Mouse (Mus musculus): ENCODE measurements around the gene Sdk1.
"Not testable (repeated sequence)": the region's sequence is repeated elsewhere in the genome, so short reads cannot be mapped to it uniquely, and the experiment has no call there.

Gene Sdk1

GRCm38 (mm10) chr5:141636406-141636805 lies 395.1 kb downstream of the Sdk1 start:
- DNase-seq (ENCODE audit: low spot score in 2 of 2), result no peak

GRCm38 (mm10) chr5:141637054-141637453 lies 395.8 kb downstream of the Sdk1 start:
- DNase-seq (ENCODE audit: low spot score in 2 of 2), result not testable (repeated sequence)

- DNase-seq (ENCODE audit: low spot score in 2 of 2), result no peak
Measured at GRCm38 (mm10) chr5:141645671-141646070, 404.4 kb downstream of the Sdk1 start.

- DNase-seq (ENCODE audit: low spot score in 2 of 2), result no peak
Measured at GRCm38 (mm10) chr5:141646621-141647020, 405.3 kb downstream of the Sdk1 start.

GRCm38 (mm10) chr5:141649831-141650375 lies 408.6 kb downstream of the Sdk1 start:
- DNase-seq (ENCODE audit: low spot score in 2 of 2), result no peak

- DNase-seq (ENCODE audit: low spot score in 2 of 2), result no peak
Measured at GRCm38 (mm10) chr5:141651690-141652377, 410.5 kb downstream of the Sdk1 start.

GRCm38 (mm10) chr5:141676371-141676770 lies 435.1 kb downstream of the Sdk1 start:
- DNase-seq (ENCODE audit: low spot score in 2 of 2), result no peak

GRCm38 (mm10) chr5:141677034-141677433 lies 435.7 kb downstream of the Sdk1 start:
- DNase-seq (ENCODE audit: low spot score in 2 of 2), result no peak

- no peak for DNase-seq (ENCODE audit: low spot score in 2 of 2)
Measured at GRCm38 (mm10) chr5:141677841-141678240, 436.6 kb downstream of the Sdk1 start.

- no peak for DNase-seq (ENCODE audit: low spot score in 2 of 2)
Measured at GRCm38 (mm10) chr5:141686876-141687420, 445.7 kb downstream of the Sdk1 start.

- peak in 1 of 2 experiments; percentile 49 for DNase-seq (ENCODE audit: low spot score in 2 of 2)
Measured at GRCm38 (mm10) chr5:141689442-141690105, 448.3 kb downstream of the Sdk1 start.

- DNase-seq (ENCODE audit: low spot score in 2 of 2), result peak in 1 of 2 experiments; percentile 38
Measured at GRCm38 (mm10) chr5:141691482-141691975, 450.2 kb downstream of the Sdk1 start.

GRCm38 (mm10) chr5:141693716-141694115 lies 452.4 kb downstream of the Sdk1 start:
- DNase-seq (ENCODE audit: low spot score in 2 of 2), result no peak

GRCm38 (mm10) chr5:141694901-141695300 lies 453.6 kb downstream of the Sdk1 start:
- DNase-seq (ENCODE audit: low spot score in 2 of 2), result no peak

- peak in 1 of 2 experiments; percentile 10 for DNase-seq (ENCODE audit: low spot score in 2 of 2)
Measured at GRCm38 (mm10) chr5:141698406-141698805, 457.1 kb downstream of the Sdk1 start.

- no peak for DNase-seq (ENCODE audit: low spot score in 2 of 2)
Measured at GRCm38 (mm10) chr5:141720751-141721150, 479.5 kb downstream of the Sdk1 start.

- no peak for DNase-seq (ENCODE audit: low spot score in 2 of 2)
Measured at GRCm38 (mm10) chr5:141727968-141728367, 486.7 kb downstream of the Sdk1 start.

GRCm38 (mm10) chr5:141730006-141730405 lies 488.7 kb downstream of the Sdk1 start:
- no peak for DNase-seq (ENCODE audit: low spot score in 2 of 2)

- DNase-seq (ENCODE audit: low spot score in 2 of 2), result no peak
Measured at GRCm38 (mm10) chr5:141738725-141739124, 497.4 kb downstream of the Sdk1 start.

GRCm38 (mm10) chr5:141748793-141749192 lies 507.5 kb downstream of the Sdk1 start:
- no peak for DNase-seq (ENCODE audit: low spot score in 2 of 2)

GRCm38 (mm10) chr5:141754278-141754677 lies 513.0 kb downstream of the Sdk1 start:
- peak in 1 of 2 experiments; percentile 10 for DNase-seq (ENCODE audit: low spot score in 2 of 2)

- DNase-seq (ENCODE audit: low spot score in 2 of 2), result no peak
Measured at GRCm38 (mm10) chr5:141758885-141759284, 517.6 kb downstream of the Sdk1 start.
